Mouse (Mus musculus) liver, adult 2 months (tissue): ENCODE results near the gene Kptn. TPM values are rescaled to one million over a fixed set of nuclear protein-coding genes. Genes with fewer than 3 reads are reported as not detected.

Experiments
- DNase-seq: peaks from one replicate; pipeline ENCODE4 v3.0.0-alpha.2; 2011; ENCODE audit warnings: low read depth, low spot score; ENCODE audit errors: extremely low read depth
- H3K27ac ChIP-seq: fragments of 200-500 bp; replicated peaks from 2 replicates; pipeline ENCODE4 v1.5.1; 2012; ENCODE audit warnings: low read depth, mild to moderate bottlenecking, control low read depth, inconsistent platforms, low read length; ENCODE audit not compliant: insufficient read depth
- H3K27me3 ChIP-seq: fragments of 200-500 bp; 2 replicates; pipeline ENCODE4 v1.6.1; 2012; ENCODE audit warnings: mild to moderate bottlenecking, moderate library complexity, low read length, inconsistent platforms; ENCODE audit not compliant: control insufficient read depth, insufficient read depth
- H3K36me3 ChIP-seq: fragments of 200-500 bp; 2 replicates; pipeline ENCODE4 v1.6.1; 2012; ENCODE audit warnings: low read length, inconsistent platforms; ENCODE audit not compliant: control insufficient read depth, insufficient read depth
- H3K4me1 ChIP-seq: fragments of 200-500 bp; 2 replicates; pipeline ENCODE4 v1.6.1; 2011; ENCODE audit warnings: low read length; ENCODE audit not compliant: control insufficient read depth, insufficient read depth
- H3K4me3 ChIP-seq: fragments of 200-500 bp; 2 replicates; pipeline ENCODE4 v1.5.1; 2011; ENCODE audit warnings: low read depth, mild to moderate bottlenecking, control low read depth, low read length, moderate library complexity; ENCODE audit not compliant: insufficient read depth
- H3K79me2 ChIP-seq: fragments of 200-500 bp; 2 replicates; pipeline ENCODE4 v1.6.1; 2012; ENCODE audit warnings: inconsistent platforms, mild to moderate bottlenecking, low read length, moderate library complexity; ENCODE audit not compliant: control insufficient read depth, insufficient read depth
- H3K9ac ChIP-seq: fragments of 200-500 bp; 2 replicates; pipeline ENCODE4 v1.6.1; 2012; ENCODE audit warnings: low read depth, mild to moderate bottlenecking, control low read depth, inconsistent platforms, low read length
- CTCF ChIP-seq: fragments of 200-500 bp; IDR thresholded peaks from 2 replicates; pipeline ENCODE4 v1.5.1; 2011; ENCODE audit warnings: low read depth, low read length, control low read depth
- POLR2A ChIP-seq: fragments of 200-500 bp; IDR thresholded peaks from 2 replicates; pipeline ENCODE4 v1.6.1; 2011; ENCODE audit warnings: low read length, control low read depth; ENCODE audit not compliant: insufficient read depth; ENCODE audit errors: extremely low read depth
- WGBS: fragments of 180-500 bp; shearing (Covaris S2); methylation state at CpG from one replicate; pipeline ENCODE4 v1.1.7; 2018; 5-methylcytosine and 5-hydroxymethylcytosine counted together
- polyA plus RNA-seq: library from polyadenylated mRNA; depleted of rRNA; stranded (reverse); fragments of >200 nt; gene quantifications from 2 replicates; pipeline ENCODE4 v1.2.3, GENCODE M21; 2012
- total RNA-seq: library from RNA; depleted of rRNA; stranded (reverse); fragments of >200 nt; gene quantifications from 2 replicates; pipeline ENCODE4 v1.2.3, GENCODE M21; 2014

Gene Kptn
- total and polyA plus RNA-seq, 2 experiments: 18.0 to 25.7 TPM

GRCm38 (mm10) chr7:16110158-16110557 lies 9.5 kb upstream of the Kptn start:
- Histone ChIP-seq H3K4me1 (no peaks in the 10 kb centered on the region), H3K4me3 (no peak overlapping the region), H3K27me3 (no peaks in the 10 kb centered on the region), H3K79me2 (no peaks in the 10 kb centered on the region), H3K9ac (no peak overlapping the region), H3K36me3 (peaks cover 21% of the 10 kb centered on the region), H3K27ac (no peak overlapping the region)
- DNase-seq: no peak
- TF ChIP-seq POLR2A (no peak), CTCF (no peak)
- WGBS: 97% methylated on average over 8 of the region's 8 CpGs

GRCm38 (mm10) chr7:16111284-16112090 lies 8.2 kb upstream of the Kptn start:
- no peaks in the 10 kb centered on the region for H3K79me2 ChIP-seq
- peaks cover 23% of the 10 kb centered on the region for H3K36me3 ChIP-seq
- 89% methylated on average over 7 of the region's 7 CpGs for WGBS
- no peaks in the 10 kb centered on the region for H3K27me3 ChIP-seq
- H3K4me1 ChIP-seq: no peaks in the 10 kb centered on the region
- TF ChIP-seq POLR2A: no peak
- TF ChIP-seq CTCF: no peak
- no peak overlapping the region for H3K4me3 ChIP-seq
- DNase-seq: no peak
- H3K9ac ChIP-seq: no peak overlapping the region
- no peak overlapping the region for H3K27ac ChIP-seq

GRCm38 (mm10) chr7:16116418-16116817 lies 3.3 kb upstream of the Kptn start:
- no peak for DNase-seq
- H3K4me1 ChIP-seq: peaks cover 3% of the 10 kb centered on the region; the same call in 1 of the 2 replicates
- 94% methylated on average over 7 of the region's 7 CpGs for WGBS
- H3K27ac ChIP-seq: no peak overlapping the region
- H3K27me3 ChIP-seq: no peaks in the 10 kb centered on the region
- H3K79me2 ChIP-seq: no peaks in the 10 kb centered on the region
- H3K36me3 ChIP-seq: peaks cover 8% of the 10 kb centered on the region; the same call in 1 of the 2 replicates
- no peak overlapping the region for H3K4me3 ChIP-seq
- no peak for TF ChIP-seq CTCF
- TF ChIP-seq POLR2A: no peak
- H3K9ac ChIP-seq: no peak overlapping the region

- Histone ChIP-seq H3K27ac (no peak overlapping the region), H3K36me3 (peaks cover 8% of the 10 kb centered on the region; the same call in 1 of the 2 replicates), H3K4me1 (peaks cover 3% of the 10 kb centered on the region; the same call in 1 of the 2 replicates), H3K27me3 (no peaks in the 10 kb centered on the region), H3K9ac (no peak overlapping the region), H3K4me3 (no peak overlapping the region), H3K79me2 (no peaks in the 10 kb centered on the region)
- TF ChIP-seq POLR2A: no peak
- no peak for TF ChIP-seq CTCF
- 95% methylated on average over 3 of the region's 3 CpGs for WGBS
- no peak for DNase-seq
Measured at GRCm38 (mm10) chr7:16117100-16117499, 2.6 kb upstream of the Kptn start.

GRCm38 (mm10) chr7:16120262-16120600 lies 536 bp downstream of the Kptn start:
- TF ChIP-seq CTCF: no peak
- no peak for TF ChIP-seq POLR2A
- H3K79me2 ChIP-seq: no peaks in the 10 kb centered on the region
- no peak overlapping the region for H3K27ac ChIP-seq
- no peaks in the 10 kb centered on the region for H3K27me3 ChIP-seq
- peaks cover 3% of the 10 kb centered on the region; the same call in 1 of the 2 replicates for H3K4me1 ChIP-seq
- H3K36me3 ChIP-seq: peaks cover 2% of the 10 kb centered on the region; the same call in 1 of the 2 replicates
- peak overlapping the region; percentile 23 for H3K9ac ChIP-seq
- 24% methylated on average over 9 of the region's 9 CpGs for WGBS
- DNase-seq: no peak
- peak overlapping the region; percentile 82 for H3K4me3 ChIP-seq

GRCm38 (mm10) chr7:16125829-16126228 lies 6.1 kb downstream of the Kptn start:
- Histone ChIP-seq H3K27ac (no peak overlapping the region), H3K27me3 (peaks cover 5% of the 10 kb centered on the region; the same call in 1 of the 2 replicates), H3K4me3 (no peak overlapping the region), H3K36me3 (no peaks in the 10 kb centered on the region), H3K9ac (no peak overlapping the region), H3K4me1 (peaks cover 2% of the 10 kb centered on the region), H3K79me2 (no peaks in the 10 kb centered on the region)
- TF ChIP-seq POLR2A (no peak), CTCF (no peak)
- no peak for DNase-seq
- WGBS: 86% methylated on average over 9 of the region's 9 CpGs
